Mouse (Mus musculus) hindbrain, postnatal 0 days (tissue): ENCODE results near the gene Hoxd11. TPM values are rescaled to one million over a fixed set of nuclear protein-coding genes. Genes with fewer than 3 reads are reported as not detected.

Experiments used
- ATAC-seq: fragments of 200-750 bp; cut with Nextera tagmentation; 2 replicates; pipeline ENCODE4 v1.8.0; 2017; ENCODE audit warnings: mild to moderate bottlenecking, moderate TSS enrichment, moderate library complexity
- DNase-seq: peaks from one replicate; pipeline ENCODE4 v3.0.0-alpha.2; 2015; ENCODE audit warnings: low spot score
- H3K27ac ChIP-seq: fragments of 300-500 bp; sonication (generic); 2 replicates; pipeline ENCODE4 v1.5.1; 2014; ENCODE audit warnings: mild to moderate bottlenecking
- H3K27me3 ChIP-seq: fragments of 300-500 bp; sonication (generic); 2 replicates; pipeline ENCODE4 v1.6.1; 2014; ENCODE audit warnings: low read length, mixed read lengths; ENCODE audit not compliant: insufficient read depth
- H3K36me3 ChIP-seq: fragments of 300-500 bp; sonication (generic); 2 replicates; pipeline ENCODE4 v1.6.1; 2014; ENCODE audit warnings: low read length, mixed read lengths; ENCODE audit not compliant: insufficient read depth
- H3K4me1 ChIP-seq: fragments of 300-500 bp; sonication (generic); 2 replicates; pipeline ENCODE4 v1.6.1; 2014; ENCODE audit warnings: antibody characterized with exemption, low read length, mixed read lengths; ENCODE audit not compliant: insufficient read depth
- H3K4me2 ChIP-seq: fragments of 300-500 bp; sonication (generic); 2 replicates; pipeline ENCODE4 v1.6.1; 2014; ENCODE audit warnings: low read depth, mild to moderate bottlenecking, low read length, moderate library complexity, mixed read lengths
- H3K4me3 ChIP-seq: fragments of 300-500 bp; sonication (generic); 2 replicates; pipeline ENCODE4 v1.5.1; 2014; ENCODE audit warnings: low read length
- H3K9ac ChIP-seq: fragments of 300-500 bp; sonication (generic); replicated peaks from 2 replicates; pipeline ENCODE4 v1.6.1; 2014; ENCODE audit warnings: mild to moderate bottlenecking, low read length, moderate library complexity, mixed read lengths
- H3K9me3 ChIP-seq: fragments of 300-500 bp; sonication (generic); 2 replicates; pipeline ENCODE4 v1.6.1; 2016; ENCODE audit warnings: low read length, mixed read lengths
- CTCF ChIP-seq: IDR thresholded peaks from 2 replicates; pipeline ENCODE4 v1.5.1; 2016; ENCODE audit warnings: antibody characterized with exemption, control low read depth, low read depth
- WGBS: fragments of 180-500 bp; shearing (Covaris S2); extraction: QIAGEN DNeasy Blood & Tissue Kit; methylation state at CpG from one replicate; pipeline ENCODE4 v1.1.7; 2014; 5-methylcytosine and 5-hydroxymethylcytosine counted together
- polyA plus RNA-seq: library from polyadenylated mRNA; unstranded; fragments of >200 nt; fragmentation: Nextera tagmentation; extraction: Ambion mirVana; gene quantifications from 2 replicates; pipeline ENCODE4 v1.2.1, GENCODE M21; 2015
- total RNA-seq: library from RNA; depleted of rRNA; stranded (reverse); fragments of >200 nt; gene quantifications from 2 replicates; pipeline ENCODE4 v1.2.3, GENCODE M21; 2014

The Hoxd11 gene
- total and polyA plus RNA-seq, 2 experiments from 2014 or later, result not detected

DNA sequence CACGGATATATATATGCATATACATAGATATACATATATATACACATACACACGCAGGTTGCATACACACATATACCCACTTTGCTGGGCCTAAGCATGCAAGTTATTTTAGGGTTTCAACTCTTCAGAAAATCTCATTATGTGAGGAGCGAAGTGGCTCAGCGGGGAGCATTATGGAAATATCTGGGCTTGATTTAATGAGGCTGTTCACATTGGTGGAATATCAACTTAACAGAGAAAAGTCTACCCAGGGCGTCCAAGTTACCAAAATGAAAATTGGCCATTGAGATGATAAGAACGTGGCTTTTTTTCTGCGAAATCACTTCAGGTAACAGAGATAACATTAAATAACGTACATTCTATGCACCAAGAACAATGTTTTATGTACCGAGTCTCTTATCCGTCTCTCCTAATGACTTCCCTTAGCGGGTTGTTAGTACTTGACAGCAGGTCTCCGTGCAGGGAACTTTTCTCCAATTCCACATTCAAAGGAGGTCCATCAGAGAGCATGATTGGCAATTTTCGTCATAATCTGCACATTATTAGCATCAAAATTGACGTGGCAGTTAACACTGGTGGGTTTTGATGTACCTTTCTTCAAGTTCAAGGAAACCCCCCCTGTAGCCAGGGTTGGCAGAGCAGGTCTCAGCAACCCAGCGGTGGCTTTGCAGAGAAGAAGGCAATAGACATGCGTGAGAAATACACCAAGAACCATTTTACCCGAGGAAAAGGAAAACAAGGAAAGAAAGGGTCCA lies 25.4 kb upstream of the Hoxd11 start:
- Histone ChIP-seq H3K4me1 (no peaks in the 10 kb centered on the region), H3K4me3 (no peak overlapping the region), H3K9ac (no peak overlapping the region), H3K9me3 (no peaks in the 10 kb centered on the region), H3K27ac (no peak overlapping the region), H3K27me3 (peaks cover 84% of the 10 kb centered on the region), H3K4me2 (no peak overlapping the region), H3K36me3 (no peaks in the 10 kb centered on the region)
- ATAC-seq (no peak), DNase-seq (no peak)
- TF ChIP-seq CTCF, result no peak
- 14% methylated on average over 17 of the region's 17 CpGs for WGBS

DNA sequence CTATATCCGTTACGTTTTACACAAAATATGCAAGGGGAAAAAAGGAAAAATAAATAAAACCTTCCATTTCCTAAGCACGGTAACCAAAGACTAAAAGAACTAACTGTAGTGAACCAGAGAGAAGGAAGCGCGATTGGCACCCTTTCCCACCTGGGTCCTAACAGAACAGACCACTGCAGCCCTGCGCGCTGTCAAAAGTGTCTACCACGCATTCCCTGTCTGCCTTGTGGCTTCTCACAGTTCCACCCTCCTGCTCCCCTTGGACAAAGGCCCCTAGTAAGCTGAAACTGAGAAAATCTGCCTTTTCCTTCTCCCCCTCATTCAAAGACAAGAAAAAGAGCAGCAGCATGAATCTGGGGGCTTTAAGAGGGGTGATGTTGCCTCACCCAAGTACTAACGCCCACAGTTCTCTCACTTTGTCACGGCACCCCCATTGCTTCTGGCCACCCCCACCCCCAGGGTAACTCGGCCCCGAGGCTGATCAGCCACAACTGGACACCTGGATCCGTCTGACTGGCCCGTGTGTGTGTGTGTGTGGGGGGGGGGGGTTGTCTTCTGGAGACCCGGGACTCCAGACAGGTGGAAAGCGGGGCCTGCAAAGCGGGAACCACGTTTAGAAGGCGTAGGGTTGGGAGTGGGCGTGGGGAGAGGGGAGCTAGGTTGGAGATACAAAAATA lies 24.5 kb upstream of the Hoxd11 start:
- no peak overlapping the region for H3K4me2 ChIP-seq
- no peaks in the 10 kb centered on the region for H3K36me3 ChIP-seq
- no peak overlapping the region for H3K4me3 ChIP-seq
- H3K27me3 ChIP-seq, result peaks cover 86% of the 10 kb centered on the region
- H3K9me3 ChIP-seq, result no peaks in the 10 kb centered on the region
- no peaks in the 10 kb centered on the region for H3K4me1 ChIP-seq
- 4% methylated on average over 17 of the region's 20 CpGs for WGBS
- peak; percentile 29; the same call in 1 of the 2 replicates for ATAC-seq
- no peak for DNase-seq
- no peak overlapping the region for H3K27ac ChIP-seq
- no peak overlapping the region for H3K9ac ChIP-seq
- TF ChIP-seq CTCF, result no peak

DNA sequence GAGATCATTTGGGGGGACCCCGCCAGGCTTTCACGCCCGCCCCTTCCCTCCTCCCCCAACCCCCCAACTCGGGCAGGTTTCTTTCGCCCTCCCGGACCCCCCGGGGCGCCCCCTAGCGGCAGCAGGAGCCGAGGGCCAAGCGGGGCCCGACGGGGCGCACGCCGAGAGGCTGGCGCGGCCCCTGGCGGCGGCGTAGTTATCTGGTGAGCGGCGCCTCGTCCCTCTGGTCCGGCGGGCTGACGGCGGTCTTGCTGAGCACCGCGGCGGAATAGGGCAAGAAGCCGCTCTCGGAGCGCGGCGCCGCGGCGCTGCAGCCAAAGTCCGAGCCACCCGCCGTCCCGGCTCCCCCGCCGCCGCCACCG lies 24.0 kb upstream of the Hoxd11 start:
- Histone ChIP-seq H3K4me3 (peak overlapping the region; percentile 29), H3K27ac (no peak overlapping the region), H3K36me3 (no peaks in the 10 kb centered on the region), H3K27me3 (peaks cover 86% of the 10 kb centered on the region), H3K9ac (no peak overlapping the region), H3K4me2 (peak overlapping the region; percentile 46; the same call in 1 of the 2 replicates), H3K4me1 (no peaks in the 10 kb centered on the region), H3K9me3 (no peaks in the 10 kb centered on the region)
- WGBS, result 0% methylated on average over 26 of the region's 47 CpGs
- TF ChIP-seq CTCF, result no peak
- ATAC-seq (peak; percentile 21; the same call in 1 of the 2 replicates), DNase-seq (no peak)

DNA sequence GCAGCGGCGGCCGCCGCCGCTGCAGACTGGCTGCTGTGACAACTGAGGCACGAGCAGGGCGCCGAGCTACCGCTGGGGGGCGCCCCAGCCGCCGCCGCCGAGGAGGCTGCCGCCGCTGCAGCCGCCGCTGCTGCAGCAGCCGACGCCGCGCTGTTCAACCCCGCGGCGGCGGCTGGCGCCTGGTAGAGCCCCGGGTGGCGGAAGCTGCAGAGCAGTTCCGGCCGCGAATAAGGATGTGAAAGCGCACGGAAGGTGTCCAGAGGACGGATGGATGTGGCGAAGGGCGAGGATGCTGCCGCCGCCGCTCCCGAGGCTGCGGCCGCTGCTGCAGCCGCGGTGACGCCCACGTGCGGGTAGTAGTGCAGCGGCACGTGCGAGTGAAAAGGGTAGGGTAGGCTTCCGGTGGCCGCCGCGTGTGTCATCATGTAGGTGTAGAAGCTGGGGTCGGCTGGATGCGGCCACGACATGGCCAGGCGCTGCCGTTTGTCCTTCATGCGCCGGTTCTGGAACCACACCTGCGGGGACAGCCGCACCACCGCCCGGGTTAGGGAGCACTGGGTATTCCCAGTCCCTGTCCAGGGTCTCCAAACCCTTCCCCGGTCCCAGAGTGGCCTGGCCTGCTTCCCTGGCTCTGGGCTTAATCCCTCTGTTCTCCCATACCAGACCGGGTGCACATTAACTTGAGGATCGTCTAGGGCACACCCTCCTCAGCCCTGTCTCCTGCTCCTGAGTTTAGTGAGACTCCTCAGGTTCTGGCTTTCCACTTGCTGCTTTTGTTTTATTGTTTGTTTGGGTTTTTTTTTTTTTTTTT lies 23.3 kb upstream of the Hoxd11 start:
- H3K9me3 ChIP-seq, result no peaks in the 10 kb centered on the region
- H3K27ac ChIP-seq, result no peak overlapping the region
- WGBS, result 2% methylated on average over 68 of the region's 69 CpGs
- no peak for TF ChIP-seq CTCF
- DNase-seq, result peak; percentile 57
- H3K36me3 ChIP-seq, result no peaks in the 10 kb centered on the region
- peaks cover 86% of the 10 kb centered on the region for H3K27me3 ChIP-seq
- peak overlapping the region; percentile 46 for H3K4me2 ChIP-seq
- ATAC-seq, result peak; percentile 58
- H3K4me1 ChIP-seq, result no peaks in the 10 kb centered on the region
- H3K4me3 ChIP-seq, result peak overlapping the region; percentile 29
- H3K9ac ChIP-seq, result no peak overlapping the region

DNA sequence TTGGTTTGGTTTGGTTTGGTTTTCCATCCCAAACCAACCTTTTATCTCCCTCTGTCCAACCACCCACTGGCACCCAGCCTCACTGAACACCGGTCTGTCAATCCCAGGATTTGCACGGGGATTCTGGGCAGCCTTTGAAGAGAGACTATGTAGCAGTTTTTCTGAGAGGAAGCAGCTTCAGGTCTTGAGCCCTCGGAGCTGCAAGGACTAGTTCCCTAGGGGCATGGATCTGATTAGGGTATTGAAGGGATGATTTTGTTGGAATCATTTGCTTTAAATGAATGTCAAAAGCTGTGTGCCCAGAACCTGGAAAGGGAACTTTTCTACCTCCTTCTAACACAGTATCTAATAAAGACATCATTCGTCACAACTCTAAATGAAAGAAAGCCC lies 22.7 kb upstream of the Hoxd11 start:
- peaks cover 87% of the 10 kb centered on the region for H3K27me3 ChIP-seq
- no peak for TF ChIP-seq CTCF
- H3K4me1 ChIP-seq, result no peaks in the 10 kb centered on the region
- no peaks in the 10 kb centered on the region for H3K9me3 ChIP-seq
- ATAC-seq, result no peak
- DNase-seq, result no peak
- no peak overlapping the region for H3K27ac ChIP-seq
- H3K36me3 ChIP-seq, result no peaks in the 10 kb centered on the region
- H3K4me2 ChIP-seq, result no peak overlapping the region
- H3K4me3 ChIP-seq, result no peak overlapping the region
- no peak overlapping the region for H3K9ac ChIP-seq
- WGBS, result 4% methylated on average over 4 of the region's 4 CpGs

DNA sequence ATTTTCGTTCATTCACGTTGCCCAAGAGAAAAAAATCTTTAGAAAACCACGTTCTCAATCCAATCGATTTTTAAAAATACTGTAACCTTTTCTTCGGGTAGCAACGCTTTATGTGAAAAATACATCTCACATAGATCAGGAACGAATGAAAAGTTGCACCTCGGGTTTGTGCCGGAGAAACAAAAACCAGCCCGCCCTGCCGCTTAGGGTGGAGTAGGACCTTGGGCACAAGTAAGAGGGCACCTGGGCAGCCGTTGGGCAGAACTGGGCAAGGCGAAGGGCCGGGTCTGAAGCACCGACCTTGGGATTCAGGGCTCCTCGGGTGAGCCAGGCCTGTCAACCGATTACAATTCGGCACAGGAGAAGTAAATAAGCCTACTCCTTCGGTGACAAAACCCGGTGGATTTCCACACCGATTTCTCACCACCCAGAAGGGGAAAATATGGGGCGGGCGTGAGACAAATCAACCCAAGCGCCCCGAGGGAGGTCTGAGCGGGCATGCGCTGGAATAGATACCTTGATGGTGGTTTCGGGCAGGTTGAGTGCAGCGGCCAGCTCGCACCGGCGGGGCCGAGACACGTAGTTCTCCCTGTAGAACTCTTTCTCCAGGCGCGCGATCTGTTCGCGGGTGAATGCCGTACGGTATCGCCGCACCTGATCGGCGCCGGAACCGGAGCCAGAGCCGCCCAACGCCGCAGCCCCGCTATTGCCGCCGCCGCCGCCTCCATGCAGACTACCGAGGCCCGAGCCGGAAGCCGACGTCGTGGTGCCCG lies 21.9 kb upstream of the Hoxd11 start:
- H3K9me3 ChIP-seq, result no peaks in the 10 kb centered on the region
- ATAC-seq, result no peak
- H3K4me1 ChIP-seq, result no peaks in the 10 kb centered on the region
- no peak overlapping the region for H3K4me2 ChIP-seq
- TF ChIP-seq CTCF, result no peak
- H3K27ac ChIP-seq, result no peak overlapping the region
- H3K27me3 ChIP-seq, result peaks cover 87% of the 10 kb centered on the region
- no peak overlapping the region for H3K9ac ChIP-seq
- peak overlapping the region; percentile 13 for H3K4me3 ChIP-seq
- WGBS, result 4% methylated on average over 62 of the region's 62 CpGs
- no peak for DNase-seq
- H3K36me3 ChIP-seq, result no peaks in the 10 kb centered on the region
